Mouse (Mus musculus) heart, postnatal 25 days (tissue): ENCODE measurements around the gene Tspan14. TPM values are rescaled to one million over a fixed set of nuclear protein-coding genes. Genes with fewer than 3 reads are reported as not detected.

Experiments used
- DNase-seq: peaks from one replicate; pipeline ENCODE4 v3.0.0; 2022; ENCODE audit warnings: low spot score
- intact Hi-C: fragments of 180-260 bp; cut with DNase I; formaldehyde crosslinking; loops from one replicate; pipeline ENCODE4 v1.15.1; 2025
- total RNA-seq, 2 experiments: library from RNA; stranded (reverse); gene quantifications; 2 replicates each; pipeline ENCODE4 v1.2.3; 2021

Tspan14 gene
- 10 to 100 TPM; 17.1 to 18.1 TPM for total RNA-seq

DNA sequence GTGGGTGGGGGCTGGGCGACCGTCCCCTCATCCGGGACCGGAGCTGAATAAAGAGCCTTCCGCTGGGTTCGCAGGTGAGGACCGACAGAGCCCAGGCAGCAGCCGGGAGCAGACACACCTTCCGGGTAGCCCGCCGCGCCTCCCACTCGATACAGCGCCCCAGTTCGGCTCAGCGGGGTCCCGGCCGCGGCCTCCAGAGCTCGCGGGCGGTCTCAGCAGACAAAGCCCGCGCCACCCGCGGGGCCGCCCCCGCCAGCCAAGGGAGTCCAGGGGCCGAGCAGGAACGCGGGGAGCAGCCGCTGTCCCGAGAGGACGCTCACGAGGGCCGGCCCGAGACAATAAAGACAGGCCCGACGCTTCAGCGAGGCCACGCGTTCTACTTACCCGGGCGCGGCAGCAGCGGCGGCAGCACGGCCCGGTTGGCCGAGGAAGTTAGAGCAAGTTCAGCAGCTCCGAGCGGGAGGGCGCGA is at the start of gene Tspan14:
Gene Tspan14 (minus strand): TSS at position 416 of the 470 bp plus-strand sequence.
- no peak for DNase-seq
- intact Hi-C loops: no loop called here

DNA sequence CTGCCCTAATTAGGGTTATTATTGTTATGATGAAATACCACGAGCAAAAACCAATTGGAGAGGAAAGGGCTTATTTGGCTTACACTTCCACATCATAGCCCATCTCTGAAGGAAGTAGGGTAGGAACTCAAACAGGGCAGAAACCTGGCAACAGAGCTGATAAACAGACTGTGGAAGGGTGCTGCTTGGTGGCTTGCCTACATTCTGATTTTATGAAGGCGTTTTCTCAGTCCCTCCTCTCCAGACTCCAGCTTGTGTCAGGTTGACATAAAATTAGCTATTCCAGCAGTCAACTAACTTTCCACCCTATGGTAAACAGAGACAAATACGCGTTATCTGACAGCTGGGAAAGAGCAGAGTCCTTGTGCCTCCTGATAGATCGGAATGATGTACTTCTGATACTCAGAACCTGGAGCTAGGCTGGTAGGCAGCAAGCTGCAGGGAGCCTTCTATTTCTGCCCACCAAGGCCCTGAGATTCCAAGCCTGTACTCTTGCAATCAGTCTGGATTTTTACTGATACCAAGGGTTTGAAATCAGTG is 48.2 kb upstream of the Tspan14 start:
- DNase-seq: no peak
- intact Hi-C loops: no loop called here

- DNase-seq: peak; percentile 76
- intact Hi-C loops: no loop called here
Observed at GRCm38 (mm10) chr14:41013630-41014613, 47.3 kb upstream of the Tspan14 start, which contains the start of gene Fam213a. Gene Fam213a, minus strand, starts transcription at chr14:41013788.

- intact Hi-C loops: no loop called here
- DNase-seq: no peak
Observed at GRCm38 (mm10) chr14:41013143-41013542, 46.5 kb upstream of the Tspan14 start.

GRCm38 (mm10) chr14:41011916-41012315 is 45.3 kb upstream of the Tspan14 start:
- intact Hi-C loops: no loop called here
- no peak for DNase-seq

- DNase-seq: no peak
- intact Hi-C loops: no loop called here
Observed at GRCm38 (mm10) chr14:41008138-41008537, 41.5 kb upstream of the Tspan14 start.

DNA sequence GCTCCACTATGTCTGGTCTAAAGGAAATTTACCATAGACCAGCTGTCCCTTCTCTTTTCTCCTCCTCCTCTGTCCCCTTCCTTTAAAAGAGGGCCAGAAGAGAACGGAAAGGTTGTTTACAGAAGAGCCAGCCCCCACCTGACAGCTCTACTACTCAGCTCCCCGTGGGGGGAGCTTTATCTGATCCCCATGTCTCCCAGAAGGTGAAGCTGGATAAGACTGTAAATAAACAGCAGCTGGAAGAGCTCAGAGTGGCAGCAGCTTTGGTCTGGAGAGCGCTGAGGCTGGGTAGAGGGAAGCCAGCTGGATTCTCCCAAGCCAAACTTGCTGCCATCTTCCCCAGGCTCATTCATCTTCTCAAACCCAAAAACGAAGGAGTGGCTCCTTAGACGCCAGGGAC is 41.0 kb upstream of the Tspan14 start:
- no peak for DNase-seq
- intact Hi-C loops: no loop called here

DNA sequence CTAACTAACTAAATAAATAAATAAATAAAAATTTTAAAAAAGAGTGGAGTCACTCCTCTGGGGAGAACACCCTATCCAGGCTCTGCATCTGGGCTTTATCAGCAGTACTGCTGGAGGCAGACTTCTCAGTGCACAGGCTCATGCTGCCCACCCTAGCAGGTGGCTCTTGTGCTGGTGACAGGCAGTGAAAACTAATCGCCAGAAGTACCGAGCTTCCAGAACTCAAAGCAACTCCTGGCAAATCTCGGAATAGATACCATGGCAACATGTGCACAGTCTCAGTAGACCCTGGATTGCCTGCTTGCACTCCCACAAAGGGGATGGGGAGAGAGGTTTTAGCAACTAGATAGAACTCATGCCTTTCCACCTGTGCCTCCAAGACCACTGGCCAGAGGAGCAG is 40.3 kb upstream of the Tspan14 start:
- no peak for DNase-seq
- intact Hi-C loops: no loop called here

DNA sequence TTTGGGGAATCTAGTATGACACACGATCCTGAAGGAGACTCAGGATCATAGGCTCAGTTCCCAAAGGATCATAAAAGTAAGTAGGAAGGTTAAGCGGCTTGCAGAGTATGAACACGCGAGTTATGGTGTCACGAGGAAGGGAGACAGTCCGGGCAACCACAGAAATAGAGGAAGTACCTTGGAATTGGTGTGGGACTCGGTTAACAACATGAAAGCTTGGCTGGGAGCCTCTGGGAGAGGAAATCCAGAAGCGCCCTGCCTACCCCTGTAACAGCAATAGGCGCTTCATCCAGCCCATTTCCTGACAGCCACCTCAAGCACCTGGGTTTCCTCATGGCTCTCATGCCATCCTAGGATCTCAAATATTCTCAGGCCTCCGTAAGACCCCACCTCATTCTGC is 39.7 kb upstream of the Tspan14 start:
- intact Hi-C loops: no loop called here
- no peak for DNase-seq

- DNase-seq: no peak
Observed at GRCm38 (mm10) chr14:41005716-41006115, 39.1 kb upstream of the Tspan14 start.

GRCm38 (mm10) chr14:41004201-41005141 is 37.9 kb upstream of the Tspan14 start:
- intact Hi-C loops: no loop called here
- no peak for DNase-seq

More at GRCm38 (mm10) chr14:41005716-41006115, 39.1 kb upstream of the Tspan14 start:
- intact Hi-C loops: no loop called here

DNA sequence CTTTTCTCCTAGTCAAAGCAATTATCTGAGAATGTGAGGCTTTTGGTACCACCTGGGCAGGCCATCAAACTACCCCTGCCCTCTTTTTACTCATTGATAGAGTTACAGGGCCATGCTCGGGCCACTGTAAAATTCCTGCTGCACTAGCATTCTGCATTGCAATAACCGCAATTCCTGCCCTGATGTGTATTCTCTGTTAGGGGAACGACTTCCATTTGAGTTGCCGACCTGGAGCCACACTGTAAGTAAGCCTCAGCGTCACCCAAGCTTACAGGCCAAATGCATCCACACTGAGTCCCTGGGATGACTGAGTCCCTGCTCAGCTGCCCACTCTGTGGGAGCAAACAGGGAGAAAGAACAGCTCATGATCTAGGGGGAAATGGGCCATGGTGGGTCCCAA is 35.0 kb upstream of the Tspan14 start:
- intact Hi-C loops: no loop called here
- no peak for DNase-seq

DNA sequence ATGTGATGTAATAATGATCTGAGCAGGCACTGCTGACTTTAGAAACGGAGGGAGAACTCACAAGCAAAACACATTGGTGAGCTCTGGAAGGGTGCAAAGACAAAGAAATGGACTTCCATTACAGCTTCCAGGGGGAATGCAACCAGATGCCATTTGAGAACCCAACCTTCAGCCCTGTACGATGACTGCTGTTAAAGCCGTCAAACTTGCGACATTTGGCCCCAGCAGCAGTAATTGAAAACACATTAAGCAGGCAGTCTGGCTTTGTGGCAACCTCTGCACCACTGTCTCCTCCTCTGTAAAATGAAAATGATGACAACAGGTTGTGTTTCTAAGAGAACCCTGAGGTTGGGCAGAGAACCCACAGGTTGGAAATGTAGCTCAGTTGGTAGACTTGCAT is 34.2 kb upstream of the Tspan14 start:
- intact Hi-C loops: no loop called here
- DNase-seq: no peak

DNA sequence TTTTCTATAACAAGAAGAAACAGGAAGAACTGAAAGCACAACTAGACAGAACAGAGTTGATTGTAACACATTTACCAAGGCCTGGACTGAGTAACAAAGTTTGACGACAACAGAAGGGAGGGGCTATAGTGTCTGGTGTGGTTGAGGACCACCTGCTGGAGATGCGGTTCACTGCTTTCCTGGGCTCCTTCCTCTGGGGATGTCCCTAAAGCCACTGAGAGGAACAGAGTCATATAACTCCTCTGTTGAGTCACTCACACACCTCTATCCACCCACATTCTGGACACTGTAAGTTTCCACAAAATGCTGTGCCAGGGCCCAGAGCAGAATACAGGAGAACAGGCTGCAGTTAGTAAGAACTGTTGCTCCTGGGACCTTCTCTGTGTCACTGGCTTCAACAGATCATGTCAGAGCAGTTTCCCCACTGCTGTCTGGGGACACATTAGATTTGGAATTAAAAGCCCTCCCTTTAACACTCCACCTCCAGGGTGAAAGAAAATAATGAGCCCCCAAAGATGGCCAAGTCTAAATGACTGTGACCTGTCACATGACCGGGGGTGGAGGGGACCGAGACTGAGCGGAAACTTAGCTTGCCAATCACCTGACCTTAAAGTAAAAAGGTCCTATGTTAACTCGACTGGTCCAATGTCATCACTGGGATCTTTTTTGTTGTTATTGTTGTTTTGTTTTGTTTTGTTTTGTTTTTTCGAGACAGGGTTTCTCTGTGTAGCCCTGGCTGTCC is 33.5 kb upstream of the Tspan14 start:
- intact Hi-C loops: no loop called here
- no peak for DNase-seq

DNA sequence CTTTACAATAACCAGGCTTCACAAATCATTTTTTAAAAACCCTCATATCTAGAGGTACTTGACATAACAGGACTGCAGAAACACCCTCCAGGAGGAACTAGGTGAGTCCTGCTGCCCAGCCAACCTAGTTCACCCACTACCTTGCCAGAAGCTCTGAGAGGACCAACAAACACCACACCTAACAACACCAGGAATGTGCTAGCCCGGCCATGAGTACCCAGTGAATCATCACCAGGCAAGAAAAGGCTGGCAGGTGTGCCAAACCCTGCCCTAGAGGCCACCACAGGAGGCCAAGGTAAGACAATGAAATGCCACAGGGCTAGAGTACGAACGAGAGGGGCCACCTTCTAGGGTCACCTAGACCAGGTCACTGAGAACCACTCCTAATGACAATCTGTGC is 29.6 kb upstream of the Tspan14 start:
- intact Hi-C loops: no loop called here
- no peak for DNase-seq

DNA sequence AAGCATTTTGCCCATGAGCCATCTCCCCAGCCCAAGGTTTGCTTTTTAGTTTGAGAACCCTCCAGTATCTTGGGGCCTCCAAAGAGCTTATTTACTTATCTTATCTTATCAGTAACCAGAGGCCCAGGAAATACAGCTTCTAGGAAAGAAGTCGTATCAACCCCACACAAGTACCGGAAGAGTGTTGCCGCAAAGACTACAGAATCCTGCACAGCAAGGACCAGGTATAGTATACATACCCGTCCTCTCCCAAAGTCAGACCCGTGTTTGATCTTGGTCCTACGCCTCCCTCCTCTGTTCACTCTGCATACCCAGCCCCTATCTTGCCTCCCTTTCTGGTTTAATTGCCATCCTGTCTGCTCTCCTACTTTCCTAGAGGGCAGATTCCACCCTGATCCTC is 25.9 kb upstream of the Tspan14 start:
- DNase-seq: no peak
- intact Hi-C loops: no loop called here

- intact Hi-C loops: no loop called here
- DNase-seq: no peak
Observed at GRCm38 (mm10) chr14:40988780-40989179, 22.2 kb upstream of the Tspan14 start.

- intact Hi-C loops: no loop called here
Observed at GRCm38 (mm10) chr14:40987184-40987583, 20.6 kb upstream of the Tspan14 start.

GRCm38 (mm10) chr14:40985635-40986034 is 19.0 kb upstream of the Tspan14 start:
- intact Hi-C loops: no loop called here
- no peak for DNase-seq

More at GRCm38 (mm10) chr14:40987184-40987583, 20.6 kb upstream of the Tspan14 start:
- DNase-seq: no peak
